ENCODE assay signal across 8 mouse cellular contexts in genomic region chr2:155518531-155519270, GRCm38 (mm10). TPM values are rescaled to one million over a fixed set of nuclear protein-coding genes. Genes with fewer than 3 reads are reported as not detected.
A peak's percentile ranks its signal among the peaks of the same experiment; 100 is the strongest.
DNase-seq lines count a peak whose midpoint lies in the region; ATAC-seq and TF ChIP-seq lines count a peak whose summit lies in the region.

No protein-coding gene starts in this region.

- no peak for ATAC-seq in heart, embryonic 13.5 days (ENCODE audit: extremely low read depth, insufficient number of reproducible peaks, low FRiP score, low TSS enrichment)
- ATAC-seq in forebrain, postnatal 0 days: no peak

- peak overlapping the region; percentile 81 for H3K4me3 ChIP-seq in heart, embryonic 13.5 days
- H3K4me3 ChIP-seq in forebrain, postnatal 0 days (ENCODE audit: low read depth, low read length): peak overlapping the region; percentile 81
- peak overlapping the region; percentile 81 for H3K4me3 ChIP-seq in midbrain, embryonic 10.5 days

- H3K4me1 ChIP-seq in heart, embryonic 13.5 days: peaks cover 22% of the 10 kb centered on the region
- H3K4me1 ChIP-seq in forebrain, postnatal 0 days (ENCODE audit: insufficient read depth): peaks cover 3% of the 10 kb centered on the region; the same call in 1 of the 2 replicates
- H3K4me1 ChIP-seq in midbrain, embryonic 10.5 days: peaks cover 29% of the 10 kb centered on the region

- TF ChIP-seq CTCF in forebrain, postnatal 0 days (IDR thresholded peaks at IDR 0.05; ENCODE audit: low read depth): no peak

- H3K9ac ChIP-seq in heart, embryonic 13.5 days: peak overlapping the region; percentile 81
- peak overlapping the region; percentile 62 for H3K9ac ChIP-seq in forebrain, postnatal 0 days

- H3K9me3 ChIP-seq in heart, embryonic 13.5 days: no peaks in the 10 kb centered on the region
- H3K9me3 ChIP-seq in forebrain, postnatal 0 days (ENCODE audit: low read length): no peaks in the 10 kb centered on the region
- no peaks in the 10 kb centered on the region for H3K9me3 ChIP-seq in midbrain, embryonic 10.5 days (replicated peaks)

- DNase-seq in heart, adult 9 months (ENCODE audit: low spot score in 2 of 2): no peak
- DNase-seq in MEL-GATA-1-ER (ENCODE audit: extremely low read depth, low read depth): peak; percentile 41
- no peak for DNase-seq in forebrain, postnatal 0 days
- no peak for DNase-seq in midbrain, embryonic 10.5 days (ENCODE audit: low spot score)
- no peak for DNase-seq in layer of hippocampus, postnatal 14 days (ENCODE audit: low spot score in 2 of 2)
- DNase-seq in spleen, adult 18-20 months: no peak
- DNase-seq in kidney, postnatal 14 days: no peak

- 25% methylated on average over 18 of the region's 18 CpGs for WGBS in heart, embryonic 13.5 days
- WGBS in forebrain, postnatal 0 days: 24% methylated on average over 18 of the region's 18 CpGs
- 27% methylated on average over 18 of the region's 18 CpGs for WGBS in midbrain, embryonic 10.5 days

- H3K27me3 ChIP-seq in heart, embryonic 13.5 days (replicated peaks): peaks cover 19% of the 10 kb centered on the region
- H3K27me3 ChIP-seq in forebrain, postnatal 0 days (ENCODE audit: insufficient read depth, low read length): no peaks in the 10 kb centered on the region
- H3K27me3 ChIP-seq in midbrain, embryonic 10.5 days (ENCODE audit: low read depth, poor library complexity, severe bottlenecking): peaks cover 29% of the 10 kb centered on the region

- H3K27ac ChIP-seq in heart, embryonic 13.5 days (replicated peaks): peak overlapping the region; percentile 74
- H3K27ac ChIP-seq in forebrain, postnatal 0 days (ENCODE audit: low read depth, low read length): no peak overlapping the region
- H3K27ac ChIP-seq in midbrain, embryonic 10.5 days (replicated peaks): peak overlapping the region; percentile 87

- no peaks in the 10 kb centered on the region for H3K36me3 ChIP-seq in heart, embryonic 13.5 days
- no peaks in the 10 kb centered on the region for H3K36me3 ChIP-seq in forebrain, postnatal 0 days (ENCODE audit: insufficient read depth)
- no peaks in the 10 kb centered on the region for H3K36me3 ChIP-seq in midbrain, embryonic 10.5 days

- H3K4me2 ChIP-seq in heart, embryonic 13.5 days: peak overlapping the region; percentile 85
- peak overlapping the region; percentile 76 for H3K4me2 ChIP-seq in forebrain, postnatal 0 days (ENCODE audit: low read depth)

RNA-seq across cellular contexts. Expression of gene Ggt7, which starts 0.7 kb away (rescaled TPM):
- 2.0 and 3.1 TPM in 2 replicates for polyA plus RNA-seq in heart, embryonic 13.5 days (2015; fragmentation: Nextera tagmentation; extraction: Ambion mirVana)
- total RNA-seq in forebrain, postnatal 0 days (2014; rRNA removed): 131 and 137 TPM in 2 replicates
- polyA plus RNA-seq in forebrain, postnatal 0 days (2015; fragmentation: Nextera tagmentation; extraction: Ambion mirVana): 78.5 and 85.3 TPM in 2 replicates
- 16.0 and 25.2 TPM in 2 replicates for polyA plus RNA-seq in midbrain, embryonic 10.5 days (2016; fragmentation: Nextera tagmentation; extraction: Ambion mirVana)
- 100 to 1,000 TPM; 107 to 119 TPM for total RNA-seq in layer of hippocampus, postnatal 14 days (2021)

RNA-seq across cellular contexts. Expression of gene Acss2, which starts 1.0 kb away (rescaled TPM):
- polyA plus RNA-seq in heart, embryonic 13.5 days (2015; fragmentation: Nextera tagmentation; extraction: Ambion mirVana): 13.1 and 14.4 TPM in 2 replicates
- 25.5 and 27.7 TPM in 2 replicates for total RNA-seq in forebrain, postnatal 0 days (2014; rRNA removed)
- 13.3 and 16.3 TPM in 2 replicates for polyA plus RNA-seq in forebrain, postnatal 0 days (2015; fragmentation: Nextera tagmentation; extraction: Ambion mirVana)
- polyA plus RNA-seq in midbrain, embryonic 10.5 days (2016; fragmentation: Nextera tagmentation; extraction: Ambion mirVana): 15.9 and 20.3 TPM in 2 replicates
- 10 to 100 TPM; 60.4 to 63.1 TPM for total RNA-seq in layer of hippocampus, postnatal 14 days (2021)

RNA-seq across cellular contexts. Expression of gene Ncoa6, which starts 45.0 kb away (rescaled TPM):
- 12.0 and 13.4 TPM in 2 replicates for polyA plus RNA-seq in heart, embryonic 13.5 days (2015; fragmentation: Nextera tagmentation; extraction: Ambion mirVana)
- total RNA-seq in forebrain, postnatal 0 days (2014; rRNA removed): 32.4 and 45.8 TPM in 2 replicates
- polyA plus RNA-seq in forebrain, postnatal 0 days (2015; fragmentation: Nextera tagmentation; extraction: Ambion mirVana): 23.5 and 26.8 TPM in 2 replicates
- polyA plus RNA-seq in midbrain, embryonic 10.5 days (2016; fragmentation: Nextera tagmentation; extraction: Ambion mirVana): 20.8 and 22.3 TPM in 2 replicates
- total RNA-seq in layer of hippocampus, postnatal 14 days (2021): 10 to 100 TPM; 61.1 to 71.8 TPM
